Mouse (Mus musculus) kidney, adult 2 months (tissue): ENCODE results near the gene Mpzl3. TPM values are rescaled to one million over a fixed set of nuclear protein-coding genes. Genes with fewer than 3 reads are reported as not detected.

ENCODE experiments used
- DNase-seq: peaks from one replicate; pipeline ENCODE4 v3.0.0; 2021
- H3K27ac ChIP-seq: fragments of 200-500 bp; 2 replicates; pipeline ENCODE4 v1.5.1; 2012; ENCODE audit warnings: low read depth, low read length, control low read depth, inconsistent platforms; ENCODE audit not compliant: insufficient read depth
- H3K27me3 ChIP-seq: fragments of 200-500 bp; replicated peaks from 2 replicates; pipeline ENCODE4 v1.6.1; 2012; ENCODE audit warnings: mild to moderate bottlenecking, moderate library complexity, low read length, inconsistent platforms; ENCODE audit not compliant: control insufficient read depth, insufficient read depth
- H3K36me3 ChIP-seq: fragments of 200-500 bp; 2 replicates; pipeline ENCODE4 v1.6.1; 2012; ENCODE audit warnings: mild to moderate bottlenecking, moderate library complexity, low read length, inconsistent platforms; ENCODE audit not compliant: control insufficient read depth, insufficient read depth
- H3K4me1 ChIP-seq: fragments of 200-500 bp; 2 replicates; pipeline ENCODE4 v1.6.1; 2011; ENCODE audit warnings: low read length; ENCODE audit not compliant: control insufficient read depth, insufficient read depth
- H3K4me3 ChIP-seq: fragments of 200-500 bp; 2 replicates; pipeline ENCODE4 v1.5.1; 2011; ENCODE audit warnings: mild to moderate bottlenecking, low read depth, low read length, control low read depth; ENCODE audit not compliant: insufficient read depth
- CTCF ChIP-seq: fragments of 200-500 bp; conservative IDR thresholded peaks from 2 replicates; pipeline ENCODE4 v1.5.1; 2011; ENCODE audit warnings: low read depth, mild to moderate bottlenecking, control low read depth, low read length, moderate library complexity, mixed read lengths; ENCODE audit not compliant: insufficient read depth, insufficient read length
- POLR2A ChIP-seq: fragments of 200-500 bp; IDR thresholded peaks from one replicate; pipeline ENCODE4 v1.6.1; 2011; ENCODE audit warnings: low read depth, low read length, control low read depth
- WGBS: fragments of 180-500 bp; shearing (Covaris S2); methylation state at CpG from one replicate; pipeline ENCODE4 v1.1.7; 2018; 5-methylcytosine and 5-hydroxymethylcytosine counted together
- polyA plus RNA-seq: library from polyadenylated mRNA; depleted of rRNA; stranded (reverse); fragments of >200 nt; gene quantifications from 2 replicates; pipeline ENCODE4 v1.2.3, GENCODE M21; 2012

The Mpzl3 gene
- polyA plus RNA-seq, 1 experiment = 2.6 TPM

GRCm38 (mm10) chr9:45118552-45118951 lies 63.6 kb downstream of the Mpzl3 start:
- Histone ChIP-seq H3K27me3 (no peaks in the 10 kb centered on the region; the same call in 1 of the 2 replicates), H3K36me3 (no peaks in the 10 kb centered on the region), H3K4me3 (no peak overlapping the region), H3K27ac (no peak overlapping the region), H3K4me1 (no peaks in the 10 kb centered on the region)
- no peak for TF ChIP-seq CTCF
- TF ChIP-seq POLR2A = no peak
- DNase-seq = no peak
- WGBS = 36% methylated on average over 10 of the region's 10 CpGs

- TF ChIP-seq POLR2A (no peak), CTCF (no peak)
- 95% methylated on average over 8 of the region's 8 CpGs for WGBS
- Histone ChIP-seq H3K36me3 (no peaks in the 10 kb centered on the region), H3K27me3 (no peaks in the 10 kb centered on the region; the same call in 1 of the 2 replicates), H3K4me1 (no peaks in the 10 kb centered on the region), H3K27ac (no peak overlapping the region), H3K4me3 (no peak overlapping the region)
- DNase-seq = no peak
These were observed 64.4 kb downstream of the Mpzl3 start for GRCm38 (mm10) chr9:45119316-45119953.

DNA sequence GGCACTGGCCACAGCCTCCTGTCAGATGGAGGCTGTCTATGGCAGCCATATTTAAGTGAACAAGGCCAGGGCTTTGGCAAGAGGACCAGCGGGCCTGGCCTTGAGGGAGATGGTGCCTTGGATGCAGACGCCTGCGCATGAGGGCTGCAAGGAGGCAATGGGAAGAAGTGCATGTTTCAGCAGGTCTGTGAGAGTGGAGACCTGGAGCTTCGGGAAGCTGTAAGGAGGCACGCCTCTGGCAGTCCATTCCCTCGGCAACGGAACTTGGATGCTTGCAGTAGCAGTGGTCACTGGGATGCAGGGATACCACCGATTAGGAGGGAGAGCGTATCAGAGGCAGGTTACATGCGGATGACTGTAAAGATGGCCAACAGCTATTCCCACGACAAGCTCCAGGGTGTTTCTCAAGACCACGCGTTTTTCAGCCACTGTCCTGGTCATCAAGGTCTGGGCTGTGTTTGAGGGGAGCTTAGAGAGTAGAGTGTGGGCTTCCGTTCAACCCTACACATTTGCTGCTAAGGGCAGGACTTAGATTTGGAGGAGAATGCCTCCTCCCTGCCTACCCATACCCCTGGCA lies 65.1 kb downstream of the Mpzl3 start:
- no peak for DNase-seq
- H3K27ac ChIP-seq = no peak overlapping the region
- H3K27me3 ChIP-seq = no peaks in the 10 kb centered on the region; the same call in 1 of the 2 replicates
- H3K36me3 ChIP-seq = no peaks in the 10 kb centered on the region
- TF ChIP-seq CTCF (no peak), POLR2A (no peak)
- no peaks in the 10 kb centered on the region for H3K4me1 ChIP-seq
- H3K4me3 ChIP-seq = no peak overlapping the region
- 93% methylated on average over 14 of the region's 14 CpGs for WGBS

- Histone ChIP-seq H3K27me3 (no peaks in the 10 kb centered on the region), H3K27ac (no peak overlapping the region), H3K4me3 (no peak overlapping the region), H3K36me3 (no peaks in the 10 kb centered on the region), H3K4me1 (no peaks in the 10 kb centered on the region)
- TF ChIP-seq POLR2A = no peak
- no peak for TF ChIP-seq CTCF
- no peak for DNase-seq
- WGBS = 86% methylated on average over 6 of the region's 6 CpGs
These were observed 65.6 kb downstream of the Mpzl3 start for GRCm38 (mm10) chr9:45120567-45120966.

GRCm38 (mm10) chr9:45121001-45121400 lies 66.0 kb downstream of the Mpzl3 start:
- H3K27ac ChIP-seq = no peak overlapping the region
- WGBS = 63% methylated on average over 6 of the region's 6 CpGs
- H3K27me3 ChIP-seq = no peaks in the 10 kb centered on the region
- DNase-seq = no peak
- no peaks in the 10 kb centered on the region for H3K4me1 ChIP-seq
- no peaks in the 10 kb centered on the region for H3K36me3 ChIP-seq
- TF ChIP-seq CTCF (no peak), POLR2A (no peak)
- H3K4me3 ChIP-seq = no peak overlapping the region

GRCm38 (mm10) chr9:45121769-45122168 lies 66.8 kb downstream of the Mpzl3 start:
- H3K4me3 ChIP-seq = no peak overlapping the region
- no peak overlapping the region for H3K27ac ChIP-seq
- DNase-seq = peak; percentile 81
- 3% methylated on average over 10 of the region's 10 CpGs for WGBS
- H3K27me3 ChIP-seq = no peaks in the 10 kb centered on the region
- no peaks in the 10 kb centered on the region for H3K36me3 ChIP-seq
- TF ChIP-seq CTCF (peak; percentile 92), POLR2A (no peak)
- no peaks in the 10 kb centered on the region for H3K4me1 ChIP-seq

DNA sequence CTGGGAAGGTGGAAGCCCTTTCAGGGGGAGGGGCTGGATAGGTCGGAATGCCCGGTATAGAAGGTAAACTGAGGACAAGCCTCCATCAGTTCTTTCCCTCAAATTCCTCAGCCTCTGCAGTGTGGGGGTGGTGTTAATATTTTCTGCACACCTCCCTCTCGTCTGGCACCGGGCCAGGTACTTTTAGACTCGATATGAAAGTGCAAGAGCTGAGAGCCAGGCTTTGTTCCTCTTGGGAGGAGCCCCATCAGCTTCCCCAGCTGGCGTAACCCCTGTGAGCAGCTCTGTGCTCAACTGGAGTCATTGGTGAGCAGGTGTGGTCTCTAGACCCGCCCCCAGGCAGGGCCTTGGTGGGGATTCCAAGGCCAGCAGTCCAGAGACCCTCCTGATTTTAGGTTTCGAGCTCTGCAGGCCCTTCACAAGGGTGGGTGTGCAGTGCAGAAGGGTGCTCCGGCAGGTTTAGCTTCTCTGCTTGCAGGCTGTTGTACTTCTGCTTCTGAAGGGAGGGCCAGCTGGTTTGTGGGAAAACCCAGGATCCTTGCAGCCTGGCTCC lies 67.3 kb downstream of the Mpzl3 start:
- Histone ChIP-seq H3K36me3 (no peaks in the 10 kb centered on the region), H3K27ac (no peak overlapping the region), H3K27me3 (no peaks in the 10 kb centered on the region), H3K4me1 (no peaks in the 10 kb centered on the region), H3K4me3 (no peak overlapping the region)
- DNase-seq = peak; percentile 43
- WGBS = 27% methylated on average over 9 of the region's 9 CpGs
- TF ChIP-seq CTCF (no peak), POLR2A (no peak)
